Mouse (Mus musculus): ENCODE data around the gene Me1.

- TF ChIP-seq EP300 (optimal IDR thresholded peaks at IDR 0.05), result no peak
- no peak for TF ChIP-seq CTCF (IDR thresholded peaks at IDR 0.05; ENCODE audit: low read depth)
Measured at GRCm38 (mm10) chr9:86544559-86544958, 151.2 kb downstream of the Me1 start.

All from stomach, postnatal 0 days (tissue).